Mouse (Mus musculus) forebrain, embryonic 13.5 days (tissue): ENCODE measurements at regions not wholly inside any gene's neighbourhood (a gene's known extent, or its start where the extent isn't known, plus 50 kb on each side); places are given as distances from the start of the nearest gene placed in this dataset.

Experiments
- ATAC-seq: fragments of 200-750 bp; cut with Nextera tagmentation; 2 replicates; pipeline ENCODE4 v1.8.0; 2017
- H3K27ac ChIP-seq: fragments of 300-500 bp; sonication (generic); 2 replicates; pipeline ENCODE4 v1.5.1; 2015; ENCODE audit warnings: inconsistent platforms, mild to moderate bottlenecking, moderate library complexity
- H3K27me3 ChIP-seq: fragments of 300-500 bp; sonication (generic); 2 replicates; pipeline ENCODE4 v1.6.1; 2015; ENCODE audit warnings: mild to moderate bottlenecking, inconsistent platforms
- H3K36me3 ChIP-seq: fragments of 300-500 bp; sonication (generic); 2 replicates; pipeline ENCODE4 v1.6.1; 2015; ENCODE audit warnings: mild to moderate bottlenecking, inconsistent platforms; ENCODE audit not compliant: poor library complexity, severe bottlenecking
- H3K4me1 ChIP-seq: fragments of 300-500 bp; sonication (generic); 2 replicates; pipeline ENCODE4 v1.6.1; 2015; ENCODE audit warnings: inconsistent platforms
- H3K4me2 ChIP-seq: fragments of 300-500 bp; sonication (generic); 2 replicates; pipeline ENCODE4 v1.6.1; 2015; ENCODE audit warnings: inconsistent platforms, mild to moderate bottlenecking, moderate library complexity
- H3K4me3 ChIP-seq: fragments of 300-500 bp; sonication (generic); 2 replicates; pipeline ENCODE4 v1.5.1; 2015; ENCODE audit warnings: mild to moderate bottlenecking, inconsistent platforms
- H3K9ac ChIP-seq: fragments of 300-500 bp; sonication (generic); 2 replicates; pipeline ENCODE4 v1.6.1; 2015; ENCODE audit warnings: mild to moderate bottlenecking, inconsistent platforms
- H3K9me3 ChIP-seq: fragments of 300-500 bp; sonication (generic); replicated peaks from 2 replicates; pipeline ENCODE4 v1.6.1; 2016; ENCODE audit warnings: inconsistent platforms
- WGBS: fragments of 180-500 bp; shearing (Covaris S2); methylation state at CpG from one replicate; pipeline ENCODE4 v1.1.7; 2015; 5-methylcytosine and 5-hydroxymethylcytosine counted together

DNA sequence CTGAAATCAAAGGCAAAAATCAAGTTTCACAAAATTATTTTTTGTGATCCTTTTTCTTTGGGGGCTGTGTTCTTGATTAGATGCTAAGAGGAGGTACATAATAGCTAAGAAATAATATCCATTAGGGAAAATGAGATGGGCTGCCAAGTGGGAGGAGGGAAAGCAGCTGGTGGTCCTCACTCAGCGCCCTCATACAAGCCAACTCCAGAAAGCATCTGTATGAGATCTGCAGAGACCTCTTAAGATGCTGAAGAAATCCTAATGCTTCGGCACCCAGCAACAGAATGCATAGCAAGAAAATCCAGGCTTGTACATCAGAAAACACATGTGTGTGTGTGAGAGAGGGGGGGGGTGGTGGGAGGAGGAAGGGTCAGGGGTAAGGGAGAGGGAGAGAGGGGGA lies 58.8 kb upstream of the Gria1 start:
- 84% methylated on average over 2 of the region's 2 CpGs for WGBS
- no peaks in the 10 kb centered on the region for H3K36me3 ChIP-seq
- no peaks in the 10 kb centered on the region for H3K9me3 ChIP-seq
- H3K27ac ChIP-seq, result no peak overlapping the region
- H3K9ac ChIP-seq, result no peak overlapping the region
- H3K4me3 ChIP-seq, result no peak overlapping the region
- no peaks in the 10 kb centered on the region for H3K4me1 ChIP-seq
- H3K4me2 ChIP-seq, result no peak overlapping the region
- ATAC-seq, result no peak
- no peaks in the 10 kb centered on the region for H3K27me3 ChIP-seq

DNA sequence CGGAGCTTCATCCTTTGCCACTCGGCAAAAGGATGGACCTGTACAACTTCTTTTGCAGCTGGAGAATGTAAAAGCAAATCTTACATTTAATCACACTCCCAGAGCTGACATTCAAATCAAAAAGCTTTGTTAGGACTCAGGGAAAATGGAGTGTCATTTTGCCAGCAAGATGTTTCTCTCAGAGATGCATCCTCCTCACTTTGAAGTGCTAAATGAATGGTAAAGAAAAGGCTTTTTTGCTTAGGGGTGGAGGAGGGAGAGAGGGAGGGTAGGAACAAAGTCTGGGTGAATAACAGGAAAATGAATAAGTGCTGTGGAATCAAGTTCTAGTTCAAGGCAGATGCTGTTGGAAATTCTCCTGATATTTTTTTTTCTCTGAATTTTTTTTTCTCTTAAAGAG lies 53.4 kb upstream of the Gria1 start:
- Histone ChIP-seq H3K9ac (no peak overlapping the region), H3K4me2 (no peak overlapping the region), H3K27me3 (no peaks in the 10 kb centered on the region), H3K9me3 (no peaks in the 10 kb centered on the region), H3K27ac (no peak overlapping the region), H3K4me3 (no peak overlapping the region), H3K4me1 (no peaks in the 10 kb centered on the region), H3K36me3 (no peaks in the 10 kb centered on the region)
- no peak for ATAC-seq
- 89% methylated on average over 2 of the region's 2 CpGs for WGBS
